Mouse (Mus musculus): ENCODE data around the gene Cmtm8. TPM values are rescaled to one million over a fixed set of nuclear protein-coding genes. Genes with fewer than 3 reads are reported as not detected.
A peak's percentile ranks its signal among the peaks of the same experiment; 100 is the strongest.

The Cmtm8 gene
- polyA plus RNA-seq, 1 experiment, result 4.2 TPM

- H3K4me1 ChIP-seq (ENCODE audit: control insufficient read depth, insufficient read depth, low read length), result no peaks in the 10 kb centered on the region
- TF ChIP-seq CTCF (IDR thresholded peaks at IDR 0.05; ENCODE audit: borderline replicate concordance, insufficient read depth, low read depth, low read length), result no peak
- TF ChIP-seq POLR2A (IDR thresholded peaks at IDR 0.05; ENCODE audit: borderline replicate concordance, insufficient read depth, low read length), result no peak
- no peak for DNase-seq
- H3K27me3 ChIP-seq (ENCODE audit: control insufficient read depth, insufficient read depth, low read length), result no peaks in the 10 kb centered on the region
- H3K27ac ChIP-seq (ENCODE audit: insufficient read depth, low read length), result no peak overlapping the region
- H3K4me3 ChIP-seq (replicated peaks; ENCODE audit: insufficient read depth, low read depth, low read length), result no peak overlapping the region
- 81% methylated on average over 11 of the region's 11 CpGs for WGBS
These were observed 11.4 kb upstream of the Cmtm8 start for GRCm38 (mm10) chr9:114855327-114855726.

- no peak for DNase-seq
- TF ChIP-seq CTCF (IDR thresholded peaks at IDR 0.05; ENCODE audit: borderline replicate concordance, insufficient read depth, low read depth, low read length) (no peak), POLR2A (IDR thresholded peaks at IDR 0.05; ENCODE audit: borderline replicate concordance, insufficient read depth, low read length) (no peak)
- no peak overlapping the region for H3K4me3 ChIP-seq (replicated peaks; ENCODE audit: insufficient read depth, low read depth, low read length)
- no peaks in the 10 kb centered on the region for H3K27me3 ChIP-seq (ENCODE audit: control insufficient read depth, insufficient read depth, low read length)
- no peak overlapping the region for H3K27ac ChIP-seq (ENCODE audit: insufficient read depth, low read length)
- no peaks in the 10 kb centered on the region for H3K4me1 ChIP-seq (ENCODE audit: control insufficient read depth, insufficient read depth, low read length)
- 28% methylated on average over 9 of the region's 9 CpGs for WGBS
These were observed 10.7 kb upstream of the Cmtm8 start for GRCm38 (mm10) chr9:114854686-114855085.

- 34% methylated on average over 15 of the region's 15 CpGs for WGBS
- H3K27me3 ChIP-seq (ENCODE audit: control insufficient read depth, insufficient read depth, low read length), result no peaks in the 10 kb centered on the region
- no peak overlapping the region for H3K27ac ChIP-seq (ENCODE audit: insufficient read depth, low read length)
- TF ChIP-seq POLR2A (IDR thresholded peaks at IDR 0.05; ENCODE audit: borderline replicate concordance, insufficient read depth, low read length) (no peak), CTCF (IDR thresholded peaks at IDR 0.05; ENCODE audit: borderline replicate concordance, insufficient read depth, low read depth, low read length) (no peak)
- no peak for DNase-seq
- no peak overlapping the region for H3K4me3 ChIP-seq (replicated peaks; ENCODE audit: insufficient read depth, low read depth, low read length)
- H3K4me1 ChIP-seq (ENCODE audit: control insufficient read depth, insufficient read depth, low read length), result no peaks in the 10 kb centered on the region
These were observed 9.4 kb upstream of the Cmtm8 start for GRCm38 (mm10) chr9:114853336-114853735.

- Histone ChIP-seq H3K27ac (ENCODE audit: insufficient read depth, low read length) (no peak overlapping the region), H3K4me3 (replicated peaks; ENCODE audit: insufficient read depth, low read depth, low read length) (no peak overlapping the region), H3K27me3 (ENCODE audit: control insufficient read depth, insufficient read depth, low read length) (no peaks in the 10 kb centered on the region), H3K4me1 (ENCODE audit: control insufficient read depth, insufficient read depth, low read length) (no peaks in the 10 kb centered on the region)
- no peak for DNase-seq
- 88% methylated on average over 8 of the region's 8 CpGs for WGBS
- TF ChIP-seq CTCF (IDR thresholded peaks at IDR 0.05; ENCODE audit: borderline replicate concordance, insufficient read depth, low read depth, low read length) (no peak), POLR2A (IDR thresholded peaks at IDR 0.05; ENCODE audit: borderline replicate concordance, insufficient read depth, low read length) (no peak)
These were observed 7.6 kb upstream of the Cmtm8 start for GRCm38 (mm10) chr9:114851419-114852190.

- DNase-seq, result peak in 1 of 2 experiments; percentile 6
- Histone ChIP-seq H3K27ac (ENCODE audit: insufficient read depth, low read length) (no peak overlapping the region), H3K27me3 (ENCODE audit: control insufficient read depth, insufficient read depth, low read length) (no peaks in the 10 kb centered on the region; the same call in 1 of the 2 replicates), H3K4me3 (replicated peaks; ENCODE audit: insufficient read depth, low read depth, low read length) (peak overlapping the region; percentile 61), H3K4me1 (ENCODE audit: control insufficient read depth, insufficient read depth, low read length) (no peaks in the 10 kb centered on the region)
- 1% methylated on average over 40 of the region's 40 CpGs for WGBS
- no peak for TF ChIP-seq POLR2A (IDR thresholded peaks at IDR 0.05; ENCODE audit: borderline replicate concordance, insufficient read depth, low read length)
- TF ChIP-seq CTCF (IDR thresholded peaks at IDR 0.05; ENCODE audit: borderline replicate concordance, insufficient read depth, low read depth, low read length), result no peak
These were observed 331 bp downstream of the Cmtm8 start for GRCm38 (mm10) chr9:114843634-114844016.

GRCm38 (mm10) chr9:114842886-114843285 is 1.1 kb downstream of the Cmtm8 start:
- no peaks in the 10 kb centered on the region; the same call in 1 of the 2 replicates for H3K27me3 ChIP-seq (ENCODE audit: control insufficient read depth, insufficient read depth, low read length)
- TF ChIP-seq POLR2A (IDR thresholded peaks at IDR 0.05; ENCODE audit: borderline replicate concordance, insufficient read depth, low read length), result no peak
- H3K27ac ChIP-seq (ENCODE audit: insufficient read depth, low read length), result no peak overlapping the region
- 78% methylated on average over 9 of the region's 9 CpGs for WGBS
- H3K4me1 ChIP-seq (ENCODE audit: control insufficient read depth, insufficient read depth, low read length), result no peaks in the 10 kb centered on the region
- DNase-seq, result no peak
- no peak overlapping the region for H3K4me3 ChIP-seq (replicated peaks; ENCODE audit: insufficient read depth, low read depth, low read length)

GRCm38 (mm10) chr9:114842269-114842668 is 1.7 kb downstream of the Cmtm8 start:
- no peak for DNase-seq
- Histone ChIP-seq H3K27ac (ENCODE audit: insufficient read depth, low read length) (no peak overlapping the region), H3K27me3 (ENCODE audit: control insufficient read depth, insufficient read depth, low read length) (no peaks in the 10 kb centered on the region; the same call in 1 of the 2 replicates), H3K4me3 (replicated peaks; ENCODE audit: insufficient read depth, low read depth, low read length) (no peak overlapping the region), H3K4me1 (ENCODE audit: control insufficient read depth, insufficient read depth, low read length) (no peaks in the 10 kb centered on the region)
- TF ChIP-seq CTCF (IDR thresholded peaks at IDR 0.05; ENCODE audit: borderline replicate concordance, insufficient read depth, low read depth, low read length) (no peak), POLR2A (IDR thresholded peaks at IDR 0.05; ENCODE audit: borderline replicate concordance, insufficient read depth, low read length) (no peak)
- WGBS, result 88% methylated on average over 7 of the region's 7 CpGs

- no peak overlapping the region for H3K4me3 ChIP-seq (replicated peaks; ENCODE audit: insufficient read depth, low read depth, low read length)
- TF ChIP-seq POLR2A (IDR thresholded peaks at IDR 0.05; ENCODE audit: borderline replicate concordance, insufficient read depth, low read length) (no peak), CTCF (IDR thresholded peaks at IDR 0.05; ENCODE audit: borderline replicate concordance, insufficient read depth, low read depth, low read length) (no peak)
- H3K27ac ChIP-seq (ENCODE audit: insufficient read depth, low read length), result no peak overlapping the region
- no peaks in the 10 kb centered on the region for H3K4me1 ChIP-seq (ENCODE audit: control insufficient read depth, insufficient read depth, low read length)
- 92% methylated on average over 5 of the region's 5 CpGs for WGBS
- DNase-seq, result no peak
- no peaks in the 10 kb centered on the region; the same call in 1 of the 2 replicates for H3K27me3 ChIP-seq (ENCODE audit: control insufficient read depth, insufficient read depth, low read length)
These were observed 5.1 kb downstream of the Cmtm8 start for GRCm38 (mm10) chr9:114838870-114839269.

Measured in cerebellum, adult 2 months (tissue).